Mouse (Mus musculus) hindbrain, embryonic 14.5 days (tissue): Measurements from ENCODE around the gene Mbd5. TPM values are rescaled to one million over a fixed set of nuclear protein-coding genes. Genes with fewer than 3 reads are reported as not detected.
"Not testable (repeated sequence)": the region's sequence is repeated elsewhere in the genome, so short reads cannot be mapped to it uniquely, and the experiment has no call there.

Experiments used
- ATAC-seq: fragments of 200-750 bp; cut with Nextera tagmentation; 2 replicates; pipeline ENCODE4 v1.8.0; 2017; ENCODE audit warnings: moderate number of reproducible peaks, mild to moderate bottlenecking, moderate TSS enrichment, moderate library complexity; ENCODE audit not compliant: low FRiP score
- DNase-seq: peaks from one replicate; pipeline ENCODE4 v3.0.0-alpha.2; 2015; ENCODE audit warnings: low spot score
- H3K27ac ChIP-seq: fragments of 300-500 bp; sonication (generic); 2 replicates; pipeline ENCODE4 v1.5.1; 2014; ENCODE audit warnings: mild to moderate bottlenecking, moderate library complexity
- H3K27me3 ChIP-seq: fragments of 300-500 bp; sonication (generic); 2 replicates; pipeline ENCODE4 v1.6.1; 2014; ENCODE audit warnings: mild to moderate bottlenecking, low read length, mixed read lengths; ENCODE audit not compliant: control insufficient read depth, insufficient read depth
- H3K36me3 ChIP-seq: fragments of 300-500 bp; sonication (generic); replicated peaks from 2 replicates; pipeline ENCODE4 v1.6.1; 2014; ENCODE audit not compliant: control insufficient read depth, insufficient read depth
- H3K4me1 ChIP-seq: fragments of 300-500 bp; sonication (generic); replicated peaks from 2 replicates; pipeline ENCODE4 v1.6.1; 2014; ENCODE audit warnings: antibody characterized with exemption, low read length, mixed read lengths; ENCODE audit not compliant: control insufficient read depth, insufficient read depth
- H3K4me2 ChIP-seq: fragments of 300-500 bp; sonication (generic); replicated peaks from 2 replicates; pipeline ENCODE4 v1.6.1; 2014; ENCODE audit warnings: mild to moderate bottlenecking, moderate library complexity
- H3K4me3 ChIP-seq: fragments of 300-500 bp; sonication (generic); replicated peaks from 2 replicates; pipeline ENCODE4 v1.5.1; 2014; ENCODE audit warnings: mild to moderate bottlenecking, low read length
- H3K9ac ChIP-seq: fragments of 300-500 bp; sonication (generic); 2 replicates; pipeline ENCODE4 v1.6.1; 2014
- H3K9me3 ChIP-seq: fragments of 300-500 bp; sonication (generic); 2 replicates; pipeline ENCODE4 v1.6.1; 2016; ENCODE audit warnings: low read length; ENCODE audit not compliant: control insufficient read depth
- WGBS: fragments of 180-500 bp; shearing (Covaris S2); extraction: QIAGEN DNeasy Blood & Tissue Kit; methylation state at CpG from one replicate; pipeline ENCODE4 v1.1.7; 2014; 5-methylcytosine and 5-hydroxymethylcytosine counted together
- polyA plus RNA-seq: library from polyadenylated mRNA; unstranded; fragments of >200 nt; fragmentation: Nextera tagmentation; extraction: Ambion mirVana; gene quantifications from 2 replicates; pipeline ENCODE4 v1.2.1, GENCODE M21; 2014

Mbd5 gene
- polyA plus RNA-seq, 1 experiment from 2014 or later: 40.5 TPM

- ATAC-seq, H3K4me3 ChIP-seq, H3K9ac ChIP-seq, H3K27me3 ChIP-seq, H3K4me1 ChIP-seq, H3K27ac ChIP-seq, DNase-seq, H3K4me2 ChIP-seq, H3K36me3 ChIP-seq, H3K9me3 ChIP-seq: not testable (repeated sequence)
- WGBS: 88% methylated on average over 1 of the region's 1 CpGs
Observed at GRCm38 (mm10) chr2:49205692-49206091, 256.4 kb downstream of the Mbd5 start.

GRCm38 (mm10) chr2:49209349-49209748, 260.0 kb downstream of the Mbd5 start:
- H3K9me3 ChIP-seq: no peaks in the 10 kb centered on the region

GRCm38 (mm10) chr2:49210408-49210807, 261.1 kb downstream of the Mbd5 start:
- H3K27ac ChIP-seq: no peak overlapping the region
- DNase-seq (no peak), ATAC-seq (no peak)
- 98% methylated on average over 1 of the region's 1 CpGs for WGBS
- H3K4me3 ChIP-seq: no peak overlapping the region
- H3K4me2 ChIP-seq: no peak overlapping the region
- no peaks in the 10 kb centered on the region for H3K9me3 ChIP-seq
- no peaks in the 10 kb centered on the region for H3K36me3 ChIP-seq
- no peaks in the 10 kb centered on the region for H3K27me3 ChIP-seq
- H3K4me1 ChIP-seq: no peaks in the 10 kb centered on the region
- no peak overlapping the region for H3K9ac ChIP-seq

More at GRCm38 (mm10) chr2:49209349-49209748, 260.0 kb downstream of the Mbd5 start:
- Histone ChIP-seq H3K4me3 (no peak overlapping the region), H3K4me2 (no peak overlapping the region), H3K27me3 (no peaks in the 10 kb centered on the region), H3K27ac (no peak overlapping the region), H3K36me3 (no peaks in the 10 kb centered on the region), H3K4me1 (no peaks in the 10 kb centered on the region), H3K9ac (no peak overlapping the region)
- 76% methylated on average over 3 of the region's 3 CpGs for WGBS
- DNase-seq (no peak), ATAC-seq (no peak)

DNA sequence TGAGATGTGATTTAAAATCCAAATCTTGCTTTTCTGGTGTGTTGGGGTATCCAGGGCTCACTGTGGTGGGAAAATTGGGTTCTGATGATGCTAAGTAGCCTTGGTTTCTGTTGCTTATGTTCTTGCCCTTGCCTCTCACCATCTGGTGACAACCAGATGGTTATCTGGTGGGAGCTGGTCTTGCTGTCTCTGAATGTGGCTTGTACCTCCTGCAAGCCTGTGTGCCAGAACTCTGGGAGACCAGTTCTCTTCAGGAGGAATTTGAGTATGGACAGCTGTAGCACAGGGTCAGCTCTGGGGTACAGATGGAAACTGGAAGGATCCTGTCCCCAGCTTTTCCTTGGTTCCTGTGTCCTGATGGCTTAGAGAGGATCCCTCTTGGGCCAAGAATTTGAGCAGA, 280.4 kb downstream of the Mbd5 start:
- H3K27ac ChIP-seq: no peak overlapping the region
- no peak overlapping the region for H3K9ac ChIP-seq
- H3K4me2 ChIP-seq: no peak overlapping the region
- H3K4me3 ChIP-seq: no peak overlapping the region
- no peaks in the 10 kb centered on the region for H3K36me3 ChIP-seq
- DNase-seq: no peak
- no peaks in the 10 kb centered on the region for H3K27me3 ChIP-seq
- H3K9me3 ChIP-seq: no peaks in the 10 kb centered on the region
- no peak for ATAC-seq
- no peaks in the 10 kb centered on the region for H3K4me1 ChIP-seq

DNA sequence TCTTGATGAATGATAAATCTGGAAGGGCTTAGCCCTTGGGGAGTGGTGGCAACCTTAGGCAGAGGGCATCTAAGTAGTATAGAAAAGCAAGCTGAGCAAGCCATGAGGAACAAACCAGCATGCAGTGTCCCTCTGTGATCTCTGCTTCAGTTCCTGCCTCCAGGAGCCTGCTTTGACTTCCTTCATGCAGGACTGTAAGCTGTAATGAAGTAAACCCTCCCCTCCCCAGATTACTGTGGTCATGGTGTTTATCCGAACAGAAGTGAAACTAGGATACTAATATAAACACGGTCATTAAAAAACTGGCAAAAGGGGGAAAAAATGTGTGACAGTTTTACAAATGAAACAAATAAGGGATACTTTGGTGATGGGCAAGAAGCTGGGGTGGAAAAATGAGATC, 284.8 kb downstream of the Mbd5 start:
- H3K36me3 ChIP-seq: 0 out of 2 replicates have a peak, but pooled peaks cover 3% of the 10 kb centered on the region
- ATAC-seq (no peak), DNase-seq (no peak)
- H3K4me1 ChIP-seq: no peaks in the 10 kb centered on the region
- no peaks in the 10 kb centered on the region for H3K27me3 ChIP-seq
- H3K27ac ChIP-seq: no peak overlapping the region
- no peak overlapping the region for H3K4me2 ChIP-seq
- WGBS: 83% methylated on average over 2 of the region's 2 CpGs
- H3K9me3 ChIP-seq: 0 out of 2 replicates have a peak, but pooled peaks cover 3% of the 10 kb centered on the region
- no peak overlapping the region for H3K9ac ChIP-seq
- no peak overlapping the region for H3K4me3 ChIP-seq

DNA sequence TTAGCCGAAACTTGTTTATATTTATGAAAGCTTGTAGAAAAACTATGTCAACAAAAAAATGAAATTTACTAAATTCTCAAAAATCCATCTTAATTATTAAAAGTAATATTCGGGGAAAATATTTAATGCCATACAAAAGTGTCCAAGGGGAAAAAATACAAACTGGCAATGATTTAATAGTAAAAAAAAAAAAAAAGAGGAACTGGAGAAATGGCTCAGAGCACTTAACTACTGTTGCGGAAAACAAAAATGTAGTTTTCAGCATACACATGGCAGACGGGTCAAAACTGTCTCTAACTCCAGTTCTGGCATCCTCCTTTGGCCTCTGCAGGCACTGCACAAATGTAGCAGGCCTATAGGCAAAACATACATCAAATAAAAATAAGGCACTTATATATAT, 292.4 kb downstream of the Mbd5 start:
- Histone ChIP-seq H3K4me2 (no peak overlapping the region), H3K4me3 (no peak overlapping the region), H3K27me3 (no peaks in the 10 kb centered on the region), H3K9ac (no peak overlapping the region), H3K4me1 (no peaks in the 10 kb centered on the region), H3K36me3 (no peaks in the 10 kb centered on the region; the same call in 1 of the 2 replicates), H3K27ac (no peak overlapping the region), H3K9me3 (no peaks in the 10 kb centered on the region)
- no peak for DNase-seq
- WGBS: 89% methylated on average over 4 of the region's 4 CpGs
- ATAC-seq: no peak

GRCm38 (mm10) chr2:49264092-49264491, 314.8 kb downstream of the Mbd5 start:
- H3K4me2 ChIP-seq: no peak overlapping the region
- H3K9me3 ChIP-seq: no peaks in the 10 kb centered on the region
- 54% methylated on average over 2 of the region's 2 CpGs for WGBS
- no peaks in the 10 kb centered on the region for H3K27me3 ChIP-seq
- no peaks in the 10 kb centered on the region for H3K4me1 ChIP-seq
- ATAC-seq (no peak), DNase-seq (no peak)
- no peak overlapping the region for H3K4me3 ChIP-seq
- no peaks in the 10 kb centered on the region for H3K36me3 ChIP-seq
- no peak overlapping the region for H3K27ac ChIP-seq
- H3K9ac ChIP-seq: no peak overlapping the region

DNA sequence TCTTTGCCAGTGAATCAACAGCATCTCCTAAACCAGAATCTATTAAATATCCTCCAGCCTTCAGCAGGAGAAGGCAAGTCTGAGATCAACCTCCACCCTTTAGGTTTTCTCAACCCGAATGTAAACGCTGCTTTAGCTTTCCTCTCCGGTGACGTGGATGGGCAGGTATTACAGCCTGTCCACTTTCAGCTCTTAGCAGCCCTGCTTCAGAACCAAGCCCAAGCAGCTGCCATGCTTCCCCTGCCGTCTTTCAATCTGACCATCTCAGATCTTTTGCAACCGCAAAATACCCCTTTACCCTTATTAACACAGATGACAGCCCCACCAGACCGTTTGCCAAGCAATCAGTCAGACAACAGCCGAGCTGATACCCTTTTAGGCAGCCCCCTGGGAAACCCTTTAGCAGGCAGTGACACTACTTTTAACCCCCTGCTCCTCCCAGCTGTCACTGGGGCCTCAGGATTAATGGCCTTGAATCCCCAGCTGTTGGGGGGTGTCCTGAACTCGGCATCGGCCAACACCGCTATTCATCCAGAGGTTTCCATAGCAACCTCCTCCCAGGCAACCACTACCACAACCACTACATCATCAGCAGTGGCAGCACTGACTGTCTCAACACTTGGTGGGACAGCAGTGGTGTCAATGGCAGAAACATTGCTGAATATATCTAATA, 323.1 kb downstream of the Mbd5 start:
- peak; percentile 88 for ATAC-seq
- DNase-seq: peak; percentile 53
- peaks cover 9% of the 10 kb centered on the region for H3K4me1 ChIP-seq
- H3K4me2 ChIP-seq: peak overlapping the region; percentile 24
- H3K36me3 ChIP-seq: peaks cover 6% of the 10 kb centered on the region
- H3K27ac ChIP-seq: no peak overlapping the region
- no peaks in the 10 kb centered on the region for H3K27me3 ChIP-seq
- no peak overlapping the region for H3K4me3 ChIP-seq
- H3K9me3 ChIP-seq: no peaks in the 10 kb centered on the region
- H3K9ac ChIP-seq: no peak overlapping the region
- 13% methylated on average over 11 of the region's 11 CpGs for WGBS

DNA sequence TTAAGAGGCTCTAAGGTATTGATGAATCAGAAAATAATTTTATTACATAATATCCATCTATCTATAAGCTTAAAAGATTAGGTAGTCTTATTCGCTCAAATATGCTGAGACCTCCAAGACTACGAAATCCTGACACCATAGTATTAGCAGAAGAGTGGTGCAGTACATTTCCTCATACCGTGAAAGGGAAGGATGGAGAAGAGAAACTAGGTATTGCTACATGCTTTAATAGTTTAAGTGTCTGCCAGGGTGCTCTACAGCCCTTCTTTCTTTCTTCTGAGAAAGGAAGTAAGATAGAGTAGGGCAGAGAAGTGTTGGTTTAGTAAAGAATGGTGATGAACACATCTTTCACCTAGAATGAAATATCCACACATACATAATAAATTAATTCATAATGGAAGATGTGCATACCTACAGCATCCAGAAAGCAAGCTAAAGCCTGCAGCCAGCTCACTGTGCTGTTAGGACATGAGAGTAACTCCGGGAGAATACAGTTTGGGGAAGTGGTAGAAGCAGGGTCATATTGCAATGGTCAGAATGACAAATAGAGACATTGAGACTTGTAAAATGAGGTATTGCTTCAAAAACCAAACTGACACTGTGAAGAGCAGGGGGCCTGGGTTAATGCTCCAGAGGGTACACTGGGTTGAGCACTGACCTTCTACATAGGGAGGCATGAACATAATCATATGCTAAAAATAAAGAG, 326.9 kb downstream of the Mbd5 start:
- WGBS: 94% methylated on average over 4 of the region's 4 CpGs
- no peaks in the 10 kb centered on the region for H3K27me3 ChIP-seq
- H3K4me3 ChIP-seq: no peak overlapping the region
- no peak overlapping the region for H3K4me2 ChIP-seq
- H3K36me3 ChIP-seq: peaks cover 12% of the 10 kb centered on the region
- ATAC-seq (no peak), DNase-seq (no peak)
- H3K9ac ChIP-seq: no peak overlapping the region
- peaks cover 9% of the 10 kb centered on the region for H3K4me1 ChIP-seq
- no peak overlapping the region for H3K27ac ChIP-seq
- no peaks in the 10 kb centered on the region for H3K9me3 ChIP-seq
